Mouse (Mus musculus): ENCODE measurements around the gene Med13l.

Med13l gene

DNA sequence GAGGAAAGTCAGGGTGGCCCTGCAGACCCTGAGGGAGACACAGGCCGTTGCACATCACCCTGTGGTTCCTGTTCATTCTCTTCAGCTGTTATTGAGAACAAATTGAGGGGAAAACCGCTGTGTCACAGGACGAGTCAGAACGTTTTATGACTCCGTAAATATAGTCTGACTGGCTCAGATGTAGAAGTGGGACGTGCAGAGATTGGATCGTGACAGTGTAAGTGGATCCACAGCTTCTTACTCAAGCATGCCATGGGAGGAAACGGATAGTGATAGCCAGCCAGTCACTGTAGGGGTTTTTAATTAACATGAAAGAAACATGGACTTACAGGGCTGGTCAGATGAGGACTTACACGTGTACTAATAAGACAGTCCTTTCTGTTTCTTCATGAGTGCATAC, 174.0 kb downstream of the Med13l start:
- no peak for DNase-seq (ENCODE audit: low spot score)

DNA sequence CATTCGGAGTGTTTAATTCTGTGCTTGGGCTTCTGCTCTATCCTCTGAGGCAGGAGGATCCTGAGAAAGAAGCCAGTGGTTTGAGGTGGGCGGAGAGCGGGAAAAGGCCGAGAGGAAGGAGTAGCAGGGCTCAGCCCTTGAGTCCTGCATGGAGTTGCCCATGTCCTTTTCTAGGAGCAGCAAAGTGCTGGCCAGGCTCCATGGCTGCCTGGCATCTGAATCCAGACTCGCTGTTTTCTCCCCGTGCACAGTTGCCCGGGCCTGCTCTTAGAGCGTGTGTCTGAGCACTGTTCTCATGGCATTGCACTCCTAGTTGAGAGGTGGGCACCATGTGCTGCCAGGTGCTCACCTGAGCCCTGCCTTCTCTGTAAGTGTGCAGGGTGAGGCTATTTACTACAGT, 175.3 kb downstream of the Med13l start:
- DNase-seq (ENCODE audit: low spot score): no peak

DNA sequence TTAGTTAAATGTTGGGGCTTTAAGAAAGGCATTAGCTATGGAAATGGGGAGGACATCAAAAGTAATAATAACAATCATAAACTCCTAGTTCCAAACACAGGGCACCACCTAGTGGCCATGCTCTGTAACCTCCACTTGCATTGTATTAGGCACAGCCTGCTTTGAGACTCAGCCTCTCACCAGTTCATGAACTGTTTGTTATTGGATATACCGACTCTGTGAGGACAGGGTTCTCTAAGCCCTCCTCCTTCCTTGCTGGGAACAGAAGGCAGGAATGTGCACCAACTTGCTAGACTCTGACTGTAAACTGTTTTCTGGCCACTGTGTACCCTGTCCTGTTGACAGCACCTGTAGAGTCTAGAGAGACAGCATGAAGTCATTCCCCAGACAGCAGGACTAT, 177.1 kb downstream of the Med13l start:
- no peak for DNase-seq (ENCODE audit: low spot score)

DNA sequence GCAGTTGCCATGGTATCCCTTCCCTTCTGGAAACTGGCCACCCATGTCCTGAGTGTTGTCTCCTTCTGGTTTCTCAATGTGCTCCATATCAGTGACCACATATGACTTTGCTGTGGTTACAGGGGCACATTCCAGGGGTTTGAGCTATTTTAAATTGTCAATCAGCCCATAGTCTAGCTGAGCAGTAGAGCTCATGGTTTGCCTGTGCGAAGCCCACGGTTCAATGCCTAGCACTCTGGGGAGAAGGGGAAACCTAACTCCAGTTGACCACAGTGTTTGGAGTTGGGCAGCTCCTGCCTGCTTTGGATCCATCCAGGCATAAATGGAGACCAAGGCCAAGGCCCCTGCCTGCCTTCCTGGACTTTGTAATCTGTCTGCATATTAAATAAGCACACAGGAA, 182.6 kb downstream of the Med13l start:
- no peak for DNase-seq (ENCODE audit: low spot score)

DNA sequence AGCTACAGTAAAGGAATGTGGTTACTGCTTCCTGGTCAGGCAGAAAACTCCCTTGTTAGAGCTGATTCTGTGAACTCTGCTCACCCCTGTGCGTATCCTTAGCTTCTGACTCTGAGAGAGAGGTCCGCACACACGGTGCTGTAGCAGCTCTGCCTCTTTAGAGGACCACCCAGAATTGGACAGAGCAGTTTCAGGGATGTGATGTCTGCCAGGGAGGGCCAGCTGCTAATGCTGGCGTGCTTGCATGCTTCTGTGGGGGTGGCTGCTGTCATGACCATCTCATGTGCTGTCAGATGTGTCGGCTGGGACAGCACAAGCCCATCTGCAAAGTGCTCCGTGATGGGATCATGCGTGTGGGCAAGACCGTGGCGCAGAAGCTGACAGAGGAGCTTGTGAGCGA, 186.5 kb downstream of the Med13l start:
- DNase-seq (ENCODE audit: low spot score): no peak

DNA sequence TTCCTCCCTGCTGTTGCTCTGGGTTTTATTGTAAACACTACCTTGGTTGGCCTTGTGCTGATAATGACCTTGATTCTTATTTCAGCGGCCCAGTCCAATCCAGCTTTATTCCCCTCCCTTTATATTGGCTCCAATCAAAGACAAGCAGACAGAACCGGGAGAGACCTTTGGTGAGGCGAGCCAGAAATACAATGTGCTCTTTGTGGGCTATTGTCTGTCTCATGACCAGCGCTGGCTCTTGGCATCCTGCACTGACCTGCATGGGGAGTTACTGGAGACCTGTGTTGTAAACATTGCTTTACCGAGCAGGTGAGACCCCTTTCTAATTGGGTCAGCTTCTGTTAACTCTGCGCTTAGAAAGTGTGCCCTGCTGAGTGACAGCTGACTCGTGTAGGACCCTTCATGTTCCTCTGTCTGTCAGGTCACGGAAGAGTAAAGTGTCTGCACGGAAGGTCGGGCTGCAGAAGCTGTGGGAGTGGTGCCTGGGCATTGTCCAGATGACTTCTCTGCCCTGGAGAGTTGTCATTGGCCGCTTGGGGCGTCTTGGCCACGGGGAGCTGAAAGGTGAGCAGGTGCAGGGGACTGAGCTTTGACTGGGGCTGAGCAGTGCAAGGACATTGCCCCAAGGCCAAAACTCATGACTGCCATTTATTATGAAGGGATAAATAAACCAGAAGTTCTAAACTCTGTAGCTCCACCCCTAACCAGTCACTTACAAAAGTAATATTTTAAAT, 191.1 kb downstream of the Med13l start:
- DNase-seq (ENCODE audit: low spot score): no peak

DNA sequence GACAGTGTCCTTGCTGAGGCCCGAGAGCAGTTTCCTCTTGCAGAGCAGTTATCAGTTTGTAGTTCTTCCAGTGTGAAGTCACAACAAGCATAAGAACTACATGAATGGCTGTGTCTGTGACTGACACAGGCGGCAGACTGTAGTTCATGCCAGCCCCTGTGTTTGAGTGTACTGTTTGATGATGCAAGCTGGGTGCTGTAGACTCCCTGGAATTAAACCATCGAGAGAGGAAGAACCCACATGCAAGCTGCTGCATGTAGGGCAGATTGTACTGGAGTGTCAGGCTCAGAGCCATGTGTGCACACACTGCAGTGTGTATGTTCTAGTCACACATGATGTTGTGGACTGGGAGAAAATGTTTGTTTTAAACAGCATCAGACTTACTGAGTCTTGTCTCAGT, 192.4 kb downstream of the Med13l start:
- DNase-seq (ENCODE audit: low spot score): no peak

DNA sequence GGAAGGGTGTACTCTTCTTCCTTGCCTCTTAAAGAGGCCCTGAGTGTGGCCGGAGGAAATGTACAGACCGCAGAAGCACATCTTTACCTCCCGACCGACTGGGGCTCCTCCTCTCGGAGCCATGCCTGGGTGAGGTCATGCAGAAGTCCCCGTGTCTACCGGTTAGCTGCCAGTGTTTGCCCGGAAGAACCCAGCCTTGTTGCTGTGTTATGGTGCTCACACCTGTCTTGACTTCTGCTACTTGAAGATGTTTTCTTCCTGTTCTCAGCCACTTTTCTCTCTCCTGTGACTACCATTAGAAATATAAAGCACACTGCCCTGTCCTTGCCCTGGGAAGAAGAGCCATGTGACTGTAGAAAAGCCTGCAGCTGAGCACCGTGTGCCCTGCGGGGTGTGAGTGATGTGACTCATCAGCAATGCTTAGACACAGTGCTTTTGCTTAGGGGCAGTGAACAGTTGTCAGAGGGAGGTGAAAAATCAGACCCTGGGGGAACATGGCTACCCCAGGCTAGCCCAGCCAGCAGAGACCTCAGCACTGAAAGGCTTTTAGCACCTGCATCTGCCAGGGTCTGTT, 193.1 kb downstream of the Med13l start:
- DNase-seq (ENCODE audit: low spot score): no peak

DNA sequence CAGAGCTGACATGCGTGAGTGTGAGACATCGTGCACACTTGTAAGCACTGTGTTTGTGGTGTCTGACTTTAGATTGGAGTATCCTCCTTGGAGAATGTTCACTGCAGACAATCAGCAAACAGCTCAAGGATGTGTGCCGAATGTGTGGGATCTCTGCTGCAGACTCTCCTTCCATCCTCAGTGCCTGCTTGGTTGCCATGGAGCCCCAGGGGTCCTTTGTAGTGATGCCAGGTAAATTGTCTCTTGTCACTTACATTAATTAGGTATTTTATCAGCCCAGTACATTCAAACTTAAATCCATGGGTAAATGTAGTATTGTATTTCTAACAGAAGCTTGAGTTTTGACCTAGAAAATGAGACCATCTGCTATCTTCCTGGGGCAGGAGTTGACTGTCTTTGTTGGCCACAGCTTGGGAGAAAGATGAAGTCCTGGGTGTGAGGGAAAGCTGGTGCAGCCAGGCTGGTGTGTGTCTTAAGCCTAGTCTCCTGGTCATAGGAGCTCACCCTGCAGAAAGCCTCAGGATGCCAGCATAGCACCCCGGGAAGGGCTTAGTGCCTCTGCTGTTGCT, 193.8 kb downstream of the Med13l start:
- no peak for DNase-seq (ENCODE audit: low spot score)

DNA sequence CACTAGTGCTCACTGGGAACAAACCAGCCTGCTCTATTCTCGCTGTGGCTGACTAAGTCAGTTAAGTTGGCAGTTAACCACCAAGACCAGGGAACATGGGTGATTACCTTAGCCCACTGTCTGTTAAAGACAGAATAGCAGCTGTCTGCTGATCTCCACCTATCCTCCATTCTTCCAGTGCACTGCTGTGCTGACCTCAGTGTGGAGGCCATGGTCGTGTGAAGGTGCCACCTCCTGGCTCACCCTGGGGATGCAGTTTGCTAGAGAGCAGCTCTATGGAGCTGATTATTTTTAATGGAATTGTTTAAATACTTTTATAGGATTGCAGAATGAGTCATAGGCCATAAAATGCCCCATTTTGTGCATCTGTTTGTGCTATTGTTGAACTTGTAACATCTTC, 195.6 kb downstream of the Med13l start:
- DNase-seq (ENCODE audit: low spot score): no peak

DNA sequence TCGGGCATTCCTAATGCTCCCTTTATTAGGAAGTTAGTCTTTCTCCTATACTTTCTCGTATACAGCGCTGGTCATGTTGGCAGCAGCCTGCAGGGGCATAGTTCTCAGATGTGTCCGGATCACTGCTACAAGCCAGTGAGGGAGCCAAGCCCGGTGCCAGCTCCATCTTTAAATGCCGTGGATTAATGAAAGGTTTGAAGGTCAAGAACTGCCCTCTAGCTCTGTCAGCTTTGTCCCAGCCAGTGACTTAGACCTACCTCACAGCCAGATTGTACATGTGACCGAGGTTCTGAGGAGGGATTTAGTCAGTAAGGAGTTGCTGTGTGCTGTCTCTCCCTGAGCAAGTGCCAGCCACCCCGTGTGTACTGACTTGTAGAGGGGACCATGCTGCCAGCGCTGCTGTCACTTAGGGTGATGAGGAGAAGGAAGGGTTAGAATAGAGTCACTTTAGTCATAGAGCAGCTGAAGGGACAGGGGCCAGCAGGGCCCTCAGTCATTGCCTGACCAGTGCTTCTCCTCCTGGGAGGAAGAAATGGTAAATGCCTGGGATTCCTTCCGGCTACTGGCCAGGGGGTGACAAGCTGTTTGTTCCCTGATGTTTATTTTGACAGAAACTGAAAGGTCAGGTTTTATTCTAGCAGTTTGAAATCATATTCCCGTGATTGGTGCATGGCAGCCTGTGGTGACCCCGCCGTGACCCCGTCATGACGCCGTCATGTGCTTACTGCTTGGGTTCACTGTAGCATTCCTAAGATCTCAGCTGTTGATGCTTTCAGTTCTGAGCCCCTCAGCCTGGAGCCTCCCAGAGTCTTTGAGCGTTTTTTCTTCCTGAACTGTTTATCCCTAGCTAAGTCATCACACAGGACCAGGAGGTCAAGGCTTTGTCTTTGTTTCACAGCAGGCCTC, 197.2 kb downstream of the Med13l start:
- no peak for DNase-seq (ENCODE audit: low spot score)

DNA sequence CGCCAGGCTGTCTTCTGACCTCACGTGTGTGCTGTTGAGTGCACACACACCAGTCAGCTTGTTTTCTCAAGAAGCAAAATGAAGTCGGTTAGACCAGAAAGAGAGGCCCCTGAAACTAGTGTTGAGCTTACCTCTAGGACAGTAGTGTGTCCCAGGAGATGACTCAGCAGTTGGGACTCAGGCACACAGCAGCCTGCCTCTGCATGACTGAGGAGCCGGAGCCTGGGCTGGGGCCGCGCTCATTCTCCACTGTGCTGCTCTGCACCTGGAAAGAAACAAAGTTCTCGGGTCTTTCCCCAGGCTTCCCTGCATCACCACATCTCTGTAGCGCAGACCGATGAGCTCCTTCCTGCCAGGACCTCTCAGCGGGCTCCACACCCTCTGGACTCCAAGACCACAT, 200.5 kb downstream of the Med13l start:
- no peak for DNase-seq (ENCODE audit: low spot score)

DNA sequence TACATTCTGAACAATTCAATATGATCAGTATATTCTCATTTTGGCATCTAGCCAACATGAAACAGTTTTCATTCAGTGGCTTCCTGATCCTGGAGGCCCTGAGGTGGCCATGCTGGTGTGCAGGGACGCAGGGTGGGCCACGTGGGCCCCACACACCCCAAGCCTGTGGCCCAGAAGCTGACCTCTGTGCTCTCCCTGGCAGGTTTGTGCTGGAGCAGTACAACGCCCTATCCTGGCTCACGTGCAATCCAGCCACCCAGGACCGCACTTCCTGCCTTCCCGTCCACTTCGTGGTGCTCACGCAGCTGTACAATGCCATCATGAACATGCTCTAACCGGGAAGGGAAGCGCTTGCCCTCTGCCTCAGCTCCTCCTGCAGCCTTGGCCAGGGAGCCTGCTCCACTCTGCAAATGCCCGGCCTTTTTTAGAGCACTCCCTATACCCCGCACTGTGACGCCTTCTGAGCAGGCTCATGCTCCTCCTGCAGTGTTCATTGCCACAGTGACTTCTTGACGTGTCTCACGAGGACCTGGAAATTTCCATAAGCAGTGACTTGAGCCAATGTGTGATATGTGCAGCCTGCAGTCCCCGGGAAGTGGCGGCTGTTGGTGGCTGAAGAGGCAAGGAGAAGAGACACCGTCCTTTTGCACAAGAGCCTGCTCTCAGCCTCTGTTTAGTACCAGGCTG, 202.2 kb downstream of the Med13l start:
- no peak for DNase-seq (ENCODE audit: low spot score)

DNA sequence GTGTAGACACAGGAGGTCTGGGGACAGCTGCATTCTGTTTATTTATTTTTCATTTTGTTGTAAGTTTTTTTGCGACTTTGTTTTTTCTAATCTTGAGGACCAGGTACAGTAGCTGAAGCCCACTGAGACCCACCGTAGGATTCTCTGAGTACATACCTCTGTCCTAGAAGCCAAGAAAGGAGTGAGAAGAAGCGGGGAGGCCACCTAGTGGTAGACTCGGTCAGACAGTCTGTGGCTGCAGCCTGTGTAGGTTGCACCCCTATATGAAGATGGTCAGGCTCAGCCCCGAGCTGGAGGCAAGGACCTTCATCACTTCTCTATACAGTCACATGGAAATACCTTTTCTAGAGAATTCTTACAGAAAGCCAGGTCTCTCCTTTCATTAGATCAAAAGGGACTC, 202.9 kb downstream of the Med13l start:
- DNase-seq (ENCODE audit: low spot score): no peak

DNA sequence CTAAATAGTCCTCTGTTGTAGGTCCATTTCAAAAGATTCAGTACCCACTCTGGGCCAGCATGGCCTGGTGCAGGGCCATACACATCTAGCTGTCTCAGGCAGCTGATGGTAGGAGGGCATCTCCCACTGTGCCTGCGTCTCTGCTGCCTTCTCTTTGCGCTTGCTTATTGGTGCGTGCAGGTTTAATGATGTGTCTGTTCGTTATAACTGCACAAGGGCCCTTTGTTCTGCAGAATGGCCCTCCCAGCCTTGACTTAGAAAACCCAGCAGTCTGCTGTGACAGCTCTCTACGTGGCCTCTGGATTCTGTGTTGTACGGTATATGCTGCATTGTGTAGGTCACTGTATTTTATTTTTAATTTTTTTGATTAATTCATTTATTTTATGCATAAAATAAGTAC, 208.7 kb downstream of the Med13l start:
- DNase-seq (ENCODE audit: low spot score): no peak

DNA sequence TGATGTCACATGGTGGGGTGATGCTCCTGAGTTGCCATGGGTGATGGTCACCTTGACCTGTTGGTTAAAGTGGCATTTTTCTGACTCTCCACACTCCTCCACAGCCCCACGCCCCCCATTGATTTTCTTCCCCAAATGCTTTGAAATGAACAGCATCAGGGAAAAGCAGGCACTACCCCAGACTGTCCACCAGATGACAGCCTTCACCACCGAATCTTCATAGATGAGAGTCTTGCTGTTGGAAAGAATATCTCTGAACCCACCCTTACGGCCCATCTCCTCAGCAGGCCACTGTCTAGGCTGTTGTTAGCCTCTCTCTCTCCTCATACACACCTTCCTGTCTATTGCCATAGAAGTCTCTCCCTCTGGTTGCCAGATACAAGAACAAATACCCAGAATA, 213.4 kb downstream of the Med13l start:
- no peak for DNase-seq (ENCODE audit: low spot score)

DNA sequence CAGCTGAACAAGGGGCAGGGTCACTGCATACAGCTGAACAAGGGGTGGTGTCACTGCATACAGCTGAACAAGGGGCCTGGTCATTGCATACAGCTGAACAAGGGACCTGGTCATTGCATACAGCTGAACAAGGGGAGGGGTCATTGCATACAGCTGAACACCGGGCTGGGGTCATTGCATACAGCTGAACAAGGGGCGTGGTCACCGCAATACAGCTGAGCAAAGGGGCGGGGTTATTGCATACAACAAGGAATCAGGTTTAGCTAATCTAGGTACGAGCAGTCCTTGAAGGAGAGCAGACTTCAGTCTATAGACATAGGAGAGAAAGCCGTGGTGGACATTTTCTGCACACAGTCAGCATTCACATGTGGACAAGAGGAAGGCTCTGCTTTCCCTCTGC, 215.9 kb downstream of the Med13l start:
- DNase-seq (ENCODE audit: low spot score): no peak

DNA sequence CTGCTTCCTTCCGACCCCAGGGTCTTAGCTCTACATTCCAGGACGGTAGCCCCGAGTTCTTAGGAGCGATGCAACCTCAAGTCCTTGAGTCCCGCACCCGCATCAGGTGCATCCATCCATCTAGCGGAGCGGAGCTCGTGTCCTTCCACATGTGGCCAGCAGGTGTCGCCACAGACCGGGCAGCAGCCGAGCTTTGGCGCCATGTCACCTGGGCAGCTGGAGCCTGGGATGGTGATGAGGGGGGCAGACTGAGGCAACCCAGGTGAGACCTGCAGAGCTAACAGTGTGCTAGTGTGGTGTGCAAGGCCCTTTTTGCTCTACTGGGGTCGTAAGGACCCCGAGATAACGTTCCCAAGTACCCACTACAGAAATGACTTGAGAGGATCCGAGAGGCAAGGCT, 221.1 kb downstream of the Med13l start:
- DNase-seq (ENCODE audit: low spot score): no peak

DNA sequence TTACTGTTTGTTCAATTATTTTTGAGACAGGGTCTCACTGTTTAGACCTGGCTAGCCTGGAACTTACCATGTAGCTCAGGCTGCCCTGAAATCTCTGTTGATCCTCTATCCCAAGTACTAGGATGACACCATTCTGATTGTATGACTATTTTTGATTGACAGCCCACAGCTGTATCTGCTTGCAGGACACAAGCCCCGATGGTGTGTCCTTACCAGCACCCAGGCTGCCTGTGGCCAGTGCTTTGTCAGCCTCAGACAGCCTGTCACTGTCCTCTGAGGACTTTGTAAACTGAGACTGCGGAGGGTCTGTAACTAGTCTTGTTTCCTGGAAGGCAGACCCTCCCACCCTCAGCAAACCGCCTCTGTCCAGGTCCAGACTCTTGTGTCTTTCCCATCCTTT, 221.7 kb downstream of the Med13l start:
- DNase-seq (ENCODE audit: low spot score): no peak

DNA sequence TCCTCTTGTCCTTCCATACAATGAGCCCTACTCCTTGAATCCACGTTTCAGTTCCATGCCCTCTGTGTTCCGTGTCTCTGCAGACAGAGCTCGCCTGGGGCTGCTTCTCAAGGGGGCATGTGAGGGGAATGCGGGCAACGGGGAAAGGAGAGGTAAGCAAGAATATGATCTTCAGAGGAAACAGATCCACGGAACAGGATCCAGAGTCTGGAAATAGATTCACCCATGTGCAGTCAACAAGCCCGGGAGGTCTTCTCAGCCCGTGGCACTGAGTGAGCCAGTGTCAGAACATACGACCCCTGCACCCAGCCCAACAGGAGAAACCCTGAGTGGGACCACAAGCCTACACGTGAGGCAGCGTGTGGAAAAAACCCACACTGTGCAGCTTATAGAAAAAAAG, 228.7 kb downstream of the Med13l start:
- DNase-seq (ENCODE audit: low spot score): no peak

DNA sequence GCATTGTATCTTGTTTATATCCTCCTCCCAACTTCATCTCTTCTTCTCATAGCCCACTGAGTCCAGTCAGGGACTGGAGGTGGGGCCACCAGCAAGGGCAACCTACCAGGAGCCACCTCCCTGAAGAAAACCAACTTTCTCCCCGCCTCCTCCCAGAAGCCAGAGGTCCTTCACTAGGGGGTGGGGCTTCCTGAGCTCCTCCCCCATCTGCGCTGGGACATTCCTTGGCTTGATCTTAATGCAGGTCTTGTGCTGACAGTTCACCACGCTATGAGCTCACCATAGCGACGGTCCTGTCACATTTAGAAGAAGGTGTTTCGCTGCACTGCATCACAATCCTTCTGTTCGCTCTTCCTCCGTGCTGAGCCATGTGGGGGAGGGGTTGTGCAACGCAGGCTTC, 229.3 kb downstream of the Med13l start:
- DNase-seq (ENCODE audit: low spot score): no peak

DNA sequence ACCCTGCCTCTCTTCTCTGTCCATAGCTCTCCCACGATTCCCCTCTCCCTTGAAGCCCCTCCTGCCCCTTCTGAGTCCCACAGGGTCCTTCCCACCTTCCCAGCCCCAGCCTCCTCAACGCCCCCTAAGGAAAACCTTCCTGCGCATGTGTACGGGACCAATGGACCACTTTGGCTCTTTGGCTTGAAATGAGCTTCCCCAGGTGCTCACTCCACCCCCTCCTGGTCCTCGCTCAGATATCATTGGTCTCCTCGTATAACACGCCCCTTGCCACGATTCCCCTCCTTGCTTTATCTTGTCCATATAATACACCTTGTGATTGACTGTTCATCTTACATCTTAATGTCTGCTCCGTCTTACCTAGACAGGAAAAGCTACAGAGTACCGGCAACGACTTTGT, 237.3 kb downstream of the Med13l start:
- DNase-seq (ENCODE audit: low spot score): no peak

All from left cerebral cortex, adult 11 months (tissue).